Mouse (Mus musculus): Measurements from ENCODE around the gene Aurkaip1.

Gene Aurkaip1

DNA sequence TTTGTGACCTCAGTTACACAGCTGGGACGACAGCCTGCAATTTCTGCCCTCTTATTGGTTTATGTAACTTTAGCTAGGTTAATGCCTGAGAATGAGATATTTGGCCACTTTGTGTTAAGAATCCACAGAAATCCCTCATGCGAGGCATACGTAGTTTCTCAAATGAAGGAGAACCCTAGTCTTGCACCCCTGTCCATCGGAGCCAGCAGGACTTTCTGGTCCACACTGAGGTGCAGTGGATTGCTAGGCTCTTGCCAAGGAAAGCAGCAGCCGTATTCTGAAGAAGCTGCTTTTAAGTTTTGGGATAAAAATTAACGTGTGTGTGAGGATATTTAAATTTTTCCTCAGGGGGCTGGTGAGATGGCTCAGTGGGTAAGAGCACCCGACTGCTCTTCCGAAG lies 476 bp upstream of the Aurkaip1 start:
- DNase-seq: no peak

DNA sequence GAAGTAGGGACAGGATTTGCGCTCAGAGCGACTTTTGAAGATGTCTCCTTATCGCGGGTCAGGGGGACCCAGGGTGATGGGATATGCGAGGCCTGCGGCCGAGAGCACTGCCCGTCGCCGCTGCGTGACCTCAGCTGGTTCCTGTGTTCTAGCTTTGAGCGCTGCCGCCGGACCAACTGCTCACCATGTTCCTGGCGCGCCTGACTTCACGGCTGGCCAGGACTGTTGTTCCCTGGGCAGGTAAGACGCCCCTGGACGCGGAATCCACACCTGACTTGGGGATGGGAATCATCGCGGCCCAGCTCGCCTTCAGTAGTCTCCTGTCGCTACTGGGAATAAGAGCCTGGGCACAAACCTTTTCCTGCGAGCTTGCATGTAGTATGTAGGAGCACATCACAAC lies 759 bp downstream of the Aurkaip1 start:
- DNase-seq: no peak

DNA sequence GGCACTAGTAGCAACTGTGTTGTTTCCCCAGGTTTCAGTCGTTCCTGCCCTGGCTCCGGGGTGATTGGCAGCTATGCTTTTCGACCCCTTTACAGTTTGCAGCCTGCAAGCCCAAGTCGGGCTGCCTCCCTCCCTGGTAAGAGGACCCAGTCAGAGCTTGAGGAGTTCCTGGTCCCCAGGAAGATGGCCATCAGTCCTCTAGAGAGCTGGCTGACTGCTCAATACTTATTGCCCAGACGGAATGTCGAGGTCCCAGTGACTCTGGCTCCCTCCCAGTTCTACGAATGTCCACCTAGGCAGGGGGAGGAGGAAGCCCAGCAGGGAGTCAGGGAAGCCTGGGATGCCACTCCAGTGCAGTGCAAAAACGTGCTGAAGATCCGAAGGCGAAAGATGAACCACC lies 1.2 kb downstream of the Aurkaip1 start:
- DNase-seq: no peak

DNA sequence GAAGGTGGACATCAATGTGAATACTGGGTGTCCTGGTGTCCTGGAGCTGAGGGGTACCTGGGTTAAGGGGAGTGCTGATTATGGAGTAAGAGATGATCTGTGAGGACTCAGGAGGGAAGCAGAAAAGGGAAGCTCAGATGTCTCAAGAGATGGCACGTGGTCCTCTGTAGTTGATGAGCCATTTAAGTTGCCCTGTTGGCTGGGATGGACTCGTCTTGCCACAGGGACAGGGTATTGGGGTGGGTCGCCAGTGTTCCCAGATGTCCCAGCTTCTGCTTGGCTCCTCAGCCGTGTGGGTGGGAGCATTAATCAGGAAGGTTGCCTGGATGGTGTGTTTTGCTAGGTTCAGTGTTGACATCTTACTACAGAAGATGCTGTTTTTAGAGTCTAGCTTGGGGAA lies 2.2 kb downstream of the Aurkaip1 start:
- no peak for DNase-seq

DNA sequence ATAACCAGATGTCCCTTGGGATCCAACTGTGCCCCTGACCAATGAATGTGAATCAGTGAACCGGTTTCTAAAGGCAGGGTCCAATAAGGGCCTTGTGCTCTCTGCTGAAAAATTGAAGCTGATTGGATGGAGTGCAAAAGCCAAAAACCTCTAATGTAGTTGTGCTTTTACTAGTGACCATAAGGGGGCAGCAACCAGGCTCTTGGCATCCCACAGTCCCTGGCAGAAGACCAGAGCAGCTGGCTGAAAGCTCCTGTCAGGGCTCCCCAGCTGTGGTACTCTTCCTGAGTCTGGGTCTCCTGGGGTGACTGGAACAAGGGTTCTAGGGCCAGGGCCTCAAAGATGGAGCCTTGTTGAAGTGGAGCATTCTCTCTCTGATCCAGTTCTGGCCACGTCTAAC lies 2.8 kb downstream of the Aurkaip1 start:
- peak; percentile 30 to 46 for DNase-seq

DNA sequence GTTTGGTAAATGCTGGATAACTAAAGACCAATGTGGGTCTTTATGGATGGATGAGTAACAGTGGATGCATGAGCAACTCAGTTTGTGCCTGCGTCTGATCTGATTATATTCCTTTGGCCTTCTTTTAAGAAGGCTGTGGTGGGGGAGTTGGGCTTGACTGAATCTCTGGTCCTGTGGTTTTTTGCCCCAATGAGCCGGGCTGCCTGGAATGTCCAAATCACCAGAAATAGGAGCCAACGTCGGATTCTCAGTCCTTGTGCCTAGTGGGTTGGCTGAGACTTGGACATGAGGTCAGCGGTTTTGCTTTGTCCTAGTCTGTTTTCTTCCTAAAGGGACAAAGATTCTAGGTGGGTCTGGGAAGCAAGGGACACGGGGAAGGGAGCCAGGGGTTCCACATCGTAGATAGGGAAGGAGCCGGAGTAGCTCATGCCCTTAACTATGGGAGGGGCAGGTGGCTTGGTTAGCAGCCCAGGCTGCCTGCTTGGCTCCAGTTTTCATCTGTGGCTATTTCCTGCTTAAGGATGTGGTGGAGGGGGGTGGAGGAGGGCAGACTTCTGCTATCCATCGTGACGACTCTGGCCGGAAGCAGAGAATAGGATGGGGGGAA lies 6.4 kb downstream of the Aurkaip1 start:
- no peak for DNase-seq

DNA sequence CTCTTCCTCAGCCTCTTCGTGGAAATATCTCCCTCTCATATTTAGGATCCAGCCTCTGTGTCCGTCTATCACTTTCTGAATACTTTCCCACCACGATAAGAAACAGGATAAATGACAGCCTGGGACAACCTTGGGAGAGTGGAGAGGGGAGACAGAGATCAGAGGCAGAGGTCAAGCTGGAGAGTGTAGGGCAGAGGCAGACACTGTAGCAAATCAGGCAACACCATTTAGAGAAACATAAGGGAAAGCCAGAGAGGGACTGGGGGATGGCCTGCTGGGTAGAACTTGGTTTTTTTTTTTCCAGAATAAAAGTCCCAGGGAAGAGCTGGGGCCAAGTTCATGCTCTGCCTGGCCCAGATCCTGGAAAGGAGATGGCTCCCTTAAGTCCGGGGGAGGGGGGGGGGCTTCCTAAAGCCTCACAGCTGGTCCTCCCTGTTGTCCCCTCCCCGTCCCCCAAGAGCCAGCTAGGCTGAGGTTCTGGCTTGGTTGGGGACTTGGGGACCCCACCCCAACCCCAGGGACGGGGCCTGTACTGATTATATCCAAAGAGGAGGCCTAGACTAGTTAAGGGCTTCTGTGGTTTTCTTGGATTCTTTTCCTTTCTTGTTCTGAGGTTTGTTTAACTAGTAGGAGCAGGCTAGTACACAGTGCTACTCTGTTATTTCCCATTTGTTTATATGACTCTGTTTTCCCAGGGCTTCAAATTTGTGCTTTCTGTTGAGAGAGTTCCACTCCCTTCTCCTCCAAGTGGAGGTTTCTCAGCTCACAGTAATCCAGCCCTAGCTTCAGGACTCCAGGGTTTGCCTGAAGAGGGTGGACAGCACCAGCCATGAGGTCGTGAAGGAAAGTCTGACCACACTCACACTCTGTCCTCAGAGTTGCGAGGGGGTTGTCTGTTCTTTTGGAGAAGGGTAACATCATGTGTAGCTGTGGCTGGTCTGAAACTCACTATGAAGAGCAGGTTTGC lies 7.4 kb downstream of the Aurkaip1 start:
- no peak for DNase-seq

DNA sequence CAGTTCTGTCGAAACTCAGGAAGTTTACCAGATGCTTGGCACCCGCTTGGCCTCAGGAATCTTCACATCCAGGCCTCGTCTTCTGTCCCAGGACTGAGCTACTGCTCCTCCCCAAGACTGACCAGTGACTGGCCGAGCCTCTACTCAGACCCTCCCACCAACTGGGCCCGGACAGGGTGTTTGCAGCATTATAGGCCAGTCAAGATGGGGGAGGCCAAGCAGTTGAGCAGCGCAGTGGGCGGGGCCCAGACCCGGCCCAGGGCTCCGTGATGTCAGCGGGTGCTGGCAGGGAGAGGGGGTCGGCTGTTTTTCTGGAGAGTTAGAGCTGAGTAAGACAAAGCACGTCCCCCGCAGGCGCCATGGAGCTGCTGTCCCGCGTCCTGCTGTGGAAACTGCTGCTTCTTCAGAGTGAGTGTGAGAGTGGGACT lies 8.4 kb downstream of the Aurkaip1 start, which contains the start of gene Mxra8:
Gene Mxra8, plus strand, starts transcription at position 198 of the 428 bp plus-strand sequence.
- peak; percentile 22 to 33 for DNase-seq

DNA sequence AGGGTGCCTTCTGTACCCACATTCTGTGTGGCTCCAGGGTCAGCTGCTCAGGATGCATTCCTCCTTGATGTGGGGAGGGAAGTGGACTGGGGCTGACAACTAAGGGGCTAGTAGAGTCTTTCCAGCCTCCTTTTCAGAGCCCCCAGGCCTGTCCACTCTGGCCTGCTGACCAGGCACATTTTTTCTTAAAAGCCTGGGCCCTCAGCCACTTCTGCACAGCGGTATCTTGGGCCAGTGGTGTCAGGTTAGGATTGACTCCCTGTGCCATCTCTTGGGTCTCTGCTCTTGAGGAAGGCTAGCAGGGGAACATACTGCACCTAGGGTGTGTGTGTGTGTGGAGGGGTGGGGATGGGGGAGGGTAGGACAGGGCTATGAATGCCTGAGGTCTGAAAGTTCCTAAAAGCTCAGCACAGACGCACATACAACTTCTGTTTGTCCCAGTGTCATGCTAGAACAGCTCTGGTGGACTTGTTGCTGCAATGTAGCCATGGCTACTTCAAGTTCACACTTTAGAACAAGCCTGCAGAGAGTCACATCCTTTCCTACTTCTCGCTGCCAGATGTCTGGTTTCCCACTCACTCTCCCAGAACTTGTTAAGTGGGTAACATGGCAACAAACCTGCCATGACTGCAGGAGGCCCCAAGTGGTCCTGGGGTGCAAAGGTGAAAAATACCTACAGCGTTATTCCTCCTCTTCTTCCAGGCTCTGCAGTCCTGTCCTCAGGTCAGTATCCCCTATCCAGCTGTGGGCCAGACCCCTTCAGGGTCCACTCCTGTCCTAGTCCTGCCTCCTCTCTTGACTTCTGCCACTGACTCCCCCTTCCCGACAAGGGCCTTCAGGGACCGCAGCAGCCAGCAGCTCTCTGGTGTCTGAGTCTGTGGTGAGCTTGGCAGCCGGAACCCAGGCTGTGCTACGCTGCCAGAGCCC lies 9.3 kb downstream of the Aurkaip1 start:
- peak in 1 of 2 experiments; percentile 2 for DNase-seq

DNA sequence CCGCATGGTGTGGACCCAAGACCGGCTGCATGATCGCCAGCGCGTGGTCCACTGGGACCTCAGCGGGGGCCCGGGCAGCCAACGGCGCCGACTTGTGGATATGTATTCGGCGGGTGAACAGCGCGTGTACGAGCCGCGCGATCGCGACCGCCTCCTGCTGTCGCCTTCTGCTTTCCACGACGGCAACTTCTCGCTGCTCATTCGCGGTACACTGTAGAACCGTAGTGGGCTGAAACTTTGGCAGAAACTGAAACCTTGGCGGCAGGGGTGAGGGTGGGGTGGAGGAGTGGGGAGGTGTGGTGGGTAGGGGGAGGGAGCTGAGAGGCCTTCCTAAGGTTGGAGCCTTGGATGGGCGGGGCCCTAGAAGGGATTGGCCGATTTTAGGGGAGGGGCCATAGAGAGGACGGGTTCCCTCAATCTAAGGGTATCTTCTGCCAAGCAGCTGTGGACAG lies 10.0 kb downstream of the Aurkaip1 start:
- peak; percentile 64 to 67 for DNase-seq

DNA sequence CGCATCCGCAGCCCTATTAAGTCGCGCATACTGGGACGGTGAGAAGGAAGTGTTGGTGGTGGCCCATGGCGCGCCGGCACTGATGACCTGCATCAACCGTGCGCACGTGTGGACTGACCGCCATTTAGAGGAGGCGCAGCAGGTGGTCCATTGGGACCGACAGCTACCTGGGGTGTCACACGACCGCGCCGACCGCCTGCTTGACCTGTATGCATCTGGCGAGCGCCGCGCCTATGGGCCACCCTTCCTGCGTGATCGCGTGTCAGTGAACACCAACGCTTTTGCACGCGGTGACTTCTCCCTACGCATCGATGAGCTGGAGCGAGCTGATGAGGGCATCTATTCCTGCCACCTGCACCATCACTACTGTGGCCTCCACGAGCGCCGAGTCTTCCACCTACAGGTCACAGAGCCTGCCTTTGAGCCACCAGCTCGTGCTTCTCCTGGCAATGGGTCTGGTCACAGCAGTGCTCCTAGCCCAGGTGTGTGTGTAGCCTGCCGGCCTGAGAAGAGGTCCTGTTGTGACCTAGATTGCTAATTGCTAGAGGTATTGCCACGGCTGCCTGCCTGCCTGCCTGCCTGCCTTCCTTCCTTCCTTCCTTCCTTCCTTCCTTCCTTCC lies 10.7 kb downstream of the Aurkaip1 start:
- peak; percentile 10 to 17 for DNase-seq

DNA sequence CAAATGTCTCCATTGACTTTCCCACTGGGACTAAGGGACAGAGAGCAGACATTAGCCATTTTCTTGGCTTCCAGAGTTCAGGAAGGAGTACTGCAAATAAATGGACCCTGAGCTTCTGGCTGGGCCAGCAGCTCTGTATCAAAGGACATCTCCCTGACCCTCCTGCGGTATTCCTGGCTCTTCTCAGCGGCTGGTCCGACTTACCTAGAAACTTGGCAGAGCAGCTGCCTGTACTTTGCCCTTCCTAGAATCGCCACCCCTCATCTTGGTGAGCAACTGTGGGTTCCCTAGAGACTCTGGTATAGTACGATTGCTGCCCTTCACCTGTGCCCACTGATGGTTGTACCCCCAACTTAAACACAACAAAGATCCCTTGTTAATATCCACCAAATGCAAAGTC lies 12.2 kb downstream of the Aurkaip1 start:
- peak in 1 of 2 experiments; percentile 2 for DNase-seq

DNA sequence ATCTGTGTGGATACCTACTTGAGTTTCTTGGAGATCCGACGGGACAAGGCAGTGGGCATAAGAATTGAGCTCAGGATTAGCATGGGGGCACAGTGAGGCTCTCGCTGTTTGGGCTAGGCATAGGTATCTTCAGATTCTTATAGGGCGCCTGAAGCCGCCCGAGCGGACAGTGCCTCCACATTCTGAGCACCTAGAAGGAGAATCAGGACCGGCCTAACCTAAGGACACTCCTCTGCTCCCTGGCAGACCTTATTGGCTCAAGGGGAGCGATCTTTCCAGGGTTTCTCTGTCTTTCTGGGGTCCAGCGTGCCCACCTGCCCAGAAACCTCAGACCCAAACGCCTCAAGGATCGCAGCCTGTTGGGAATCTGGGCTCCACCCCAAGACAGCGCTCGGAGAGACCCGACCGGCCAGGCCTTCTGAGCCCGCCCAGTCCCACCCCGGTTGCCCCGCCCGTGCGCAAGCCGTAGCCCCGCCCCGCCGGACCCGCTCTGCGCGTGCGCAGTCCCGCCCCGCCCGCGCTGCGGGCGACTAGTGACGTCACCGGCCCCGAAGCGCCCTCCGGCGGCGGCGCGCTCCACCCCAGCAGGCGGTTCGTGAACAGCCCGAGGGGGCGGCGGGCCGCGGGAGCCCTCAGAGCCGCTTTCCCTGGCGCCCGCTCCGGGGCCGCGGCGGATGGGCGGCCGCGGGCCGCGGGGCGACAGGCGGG lies 16.0 kb downstream of the Aurkaip1 start, which contains the start of gene Dvl1:
Gene Dvl1, plus strand, starts transcription at position 532 of the 708 bp plus-strand sequence.
- peak; percentile 89 to 97 for DNase-seq

DNA sequence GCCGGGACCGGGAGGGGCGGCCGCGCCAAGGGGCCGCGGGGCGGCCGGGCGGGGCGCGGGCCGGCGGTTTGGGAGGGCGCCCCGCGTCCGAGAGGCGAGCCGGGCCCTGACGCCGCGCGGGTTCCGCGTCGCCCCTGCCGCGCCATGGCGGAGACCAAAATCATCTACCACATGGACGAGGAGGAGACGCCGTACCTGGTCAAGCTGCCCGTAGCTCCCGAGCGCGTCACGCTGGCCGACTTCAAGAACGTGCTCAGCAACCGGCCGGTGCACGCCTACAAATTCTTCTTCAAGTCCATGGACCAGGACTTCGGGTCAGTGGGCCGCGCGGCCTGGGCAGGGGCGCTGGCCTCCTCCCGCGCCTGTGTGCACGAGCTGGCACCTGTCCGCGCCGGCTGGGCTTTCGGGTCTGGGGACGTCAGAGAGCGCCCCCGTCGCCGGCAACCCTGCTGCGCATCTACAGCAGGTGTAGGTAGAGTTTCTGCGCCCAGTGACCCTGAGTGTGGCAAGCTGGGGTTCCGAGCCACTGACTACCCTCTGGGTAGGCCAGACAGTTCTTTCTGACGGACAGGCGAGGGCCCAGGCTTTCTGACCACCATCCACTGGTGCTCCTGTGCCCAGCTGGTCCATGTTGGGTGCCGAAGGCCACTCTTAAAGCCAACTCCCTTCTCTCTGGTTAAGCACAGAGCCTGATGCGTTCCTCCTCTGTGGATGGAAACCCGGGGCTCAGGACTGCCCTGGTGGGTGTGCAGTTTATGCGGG lies 16.7 kb downstream of the Aurkaip1 start:
- no peak for DNase-seq

DNA sequence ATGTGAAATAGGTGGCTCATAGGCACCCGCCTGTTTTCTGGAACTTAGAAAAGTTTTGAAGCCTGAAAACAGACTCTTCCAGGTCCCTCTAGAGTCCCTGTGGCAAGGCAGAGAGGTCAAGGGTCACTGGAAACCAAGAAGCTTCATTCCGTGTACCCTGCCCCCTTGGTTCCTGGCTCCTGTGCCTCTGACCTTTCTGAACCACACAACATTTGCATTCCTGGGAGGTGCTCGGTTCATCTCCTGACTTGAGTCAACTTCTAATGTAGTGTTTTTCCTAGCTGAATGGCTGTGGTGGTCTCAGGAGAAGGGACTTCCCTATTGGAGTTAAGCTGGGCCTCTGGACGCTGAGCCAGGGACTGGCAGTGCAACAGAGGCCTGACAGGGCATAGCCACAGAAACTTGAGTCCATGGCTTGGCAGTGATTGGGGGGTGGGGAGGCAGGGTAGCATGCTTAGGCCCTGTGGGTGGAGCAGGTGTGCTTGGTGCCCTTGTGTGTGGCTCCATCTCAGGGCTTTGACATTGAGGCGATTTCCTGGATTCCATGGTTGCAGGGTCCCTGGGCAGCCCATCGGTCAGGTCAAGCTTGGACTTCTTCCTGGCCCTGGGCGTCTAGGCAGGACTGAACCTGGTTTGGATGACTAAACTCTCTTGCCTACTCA lies 17.5 kb downstream of the Aurkaip1 start:
- no peak for DNase-seq

DNA sequence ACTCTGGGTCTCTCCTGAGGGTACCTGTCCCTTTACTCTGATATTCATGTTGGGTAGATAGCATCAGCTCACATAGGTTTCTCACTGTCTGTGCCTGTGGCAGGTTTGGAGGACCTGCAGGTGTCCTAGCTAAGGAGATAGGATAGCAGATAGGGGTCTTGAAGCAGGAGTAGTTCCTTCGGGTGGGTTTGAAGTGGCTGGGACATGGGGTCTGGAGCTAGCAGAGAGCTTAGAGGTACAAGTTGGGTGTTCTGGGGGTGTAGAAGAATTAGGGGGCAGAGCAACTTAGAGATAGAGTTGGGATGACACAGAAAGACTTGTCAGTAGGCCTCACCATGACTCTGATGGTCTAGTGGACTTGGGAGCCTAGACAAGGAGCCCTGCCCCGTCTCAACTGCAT lies 18.3 kb downstream of the Aurkaip1 start:
- DNase-seq: no peak

DNA sequence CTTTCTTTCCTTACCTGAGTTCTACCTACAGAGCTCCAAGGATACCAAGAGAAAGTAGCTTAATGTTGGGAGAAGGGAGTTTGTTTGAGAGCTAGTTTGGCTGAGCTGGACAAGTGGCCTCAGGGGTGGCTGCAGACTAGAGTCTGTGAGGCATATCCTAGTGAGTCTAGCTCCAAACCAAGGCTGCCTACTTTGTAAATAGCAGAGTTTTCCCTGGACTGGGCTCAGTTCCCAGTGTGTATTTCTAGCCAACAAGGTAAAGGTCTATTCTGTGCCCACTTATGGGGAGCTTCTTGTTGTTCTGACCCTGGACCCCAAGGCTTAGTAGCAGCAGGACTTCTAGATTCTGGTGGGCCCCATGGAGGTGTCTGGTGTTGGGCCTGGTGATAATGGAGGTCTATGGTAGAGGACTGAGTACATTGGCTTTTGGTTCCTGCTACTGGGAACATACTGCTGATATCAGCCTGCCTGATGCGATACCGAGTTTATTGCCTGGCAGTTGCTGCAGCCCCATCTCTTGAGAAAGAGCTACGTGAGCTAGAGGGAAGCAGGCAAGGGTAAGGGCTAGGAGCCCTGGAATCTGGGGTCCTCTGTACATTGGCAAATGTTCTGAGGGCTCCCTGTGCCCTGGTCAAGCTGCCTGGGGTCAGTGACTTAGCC lies 18.9 kb downstream of the Aurkaip1 start:
- DNase-seq: no peak

DNA sequence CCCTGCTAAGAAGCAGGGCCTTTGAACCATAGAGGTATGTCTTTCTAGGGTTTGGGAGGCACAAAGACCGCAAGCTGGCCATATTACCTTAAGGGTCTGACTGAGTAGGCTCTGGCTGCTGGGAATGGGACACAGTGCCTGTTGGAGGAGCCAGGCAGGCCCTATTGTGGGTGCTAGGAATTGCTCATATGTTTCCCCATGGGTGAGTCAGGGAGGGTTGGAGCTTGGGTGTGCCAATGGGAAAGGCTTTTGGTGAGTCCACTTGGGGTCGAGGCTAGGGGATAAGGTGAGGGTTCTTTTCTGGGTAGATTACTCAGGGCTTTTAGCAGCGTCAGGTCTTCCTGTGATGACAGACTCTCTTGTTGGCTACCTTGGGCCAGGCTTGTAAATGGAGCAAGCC lies 20.3 kb downstream of the Aurkaip1 start:
- DNase-seq: no peak

DNA sequence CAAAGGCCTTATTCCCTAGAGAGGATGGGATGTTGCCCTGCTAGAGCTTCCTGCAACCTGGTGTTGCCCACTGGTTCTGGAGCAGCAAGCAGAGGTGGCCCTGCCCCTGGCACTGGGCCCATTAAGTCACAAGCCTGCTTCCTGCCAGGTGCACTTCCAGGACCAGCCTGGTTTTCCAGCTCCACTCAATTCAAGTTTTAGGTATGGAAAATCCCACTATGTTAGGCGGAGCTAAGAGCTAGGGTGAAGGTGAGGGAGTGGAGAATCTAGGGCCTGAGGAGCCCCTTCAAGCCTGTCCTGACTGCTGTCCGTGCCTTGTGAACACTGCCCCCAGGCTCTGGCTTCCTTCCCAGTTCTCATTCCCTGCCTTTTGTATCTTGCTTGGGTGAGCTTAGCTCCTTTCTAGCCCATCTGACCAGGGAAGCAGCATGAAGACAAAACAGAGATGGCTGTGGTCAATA lies 20.9 kb downstream of the Aurkaip1 start:
- DNase-seq: no peak

DNA sequence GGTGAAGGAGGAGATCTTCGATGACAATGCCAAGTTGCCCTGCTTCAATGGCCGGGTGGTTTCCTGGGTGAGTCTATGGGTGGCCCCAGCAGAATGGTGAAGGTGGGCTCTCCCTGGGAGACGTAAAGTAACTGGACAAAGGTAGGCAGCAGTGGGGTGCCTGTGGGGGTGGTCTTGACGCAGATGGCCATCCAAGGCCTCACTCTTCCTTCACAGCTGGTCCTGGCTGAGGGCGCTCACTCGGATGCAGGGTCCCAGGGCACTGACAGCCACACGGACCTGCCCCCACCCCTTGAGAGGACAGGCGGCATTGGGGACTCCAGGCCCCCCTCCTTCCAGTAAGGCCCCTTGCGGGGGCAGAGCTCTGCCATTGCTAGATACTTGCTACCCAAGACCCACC lies 22.3 kb downstream of the Aurkaip1 start:
- no peak for DNase-seq
